Mouse (Mus musculus) embryonic facial prominence, embryonic 11.5 days (tissue): ENCODE measurements at regions not wholly inside any gene's neighbourhood (a gene's known extent, or its start where the extent isn't known, plus 50 kb on each side); places are given as distances from the start of the nearest gene placed in this dataset.

Source experiments
- ATAC-seq: fragments of 200-750 bp; cut with Nextera tagmentation; replicated peaks from 2 replicates; pipeline ENCODE4 v1.8.0; 2017; ENCODE audit warnings: low read depth; ENCODE audit not compliant: insufficient number of reproducible peaks, low FRiP score, low TSS enrichment
- DNase-seq: peaks from one replicate; pipeline ENCODE4 v3.0.0-alpha.2; 2015; ENCODE audit warnings: low spot score
- H3K27ac ChIP-seq: fragments of 300-500 bp; sonication (generic); replicated peaks from 2 replicates; pipeline ENCODE4 v1.5.1; 2014; ENCODE audit warnings: mild to moderate bottlenecking, low read depth, low read length, control low read depth
- H3K27me3 ChIP-seq: fragments of 300-500 bp; sonication (generic); 2 replicates; pipeline ENCODE4 v1.6.1; 2014; ENCODE audit warnings: mild to moderate bottlenecking, low read length, moderate library complexity, mixed read lengths; ENCODE audit not compliant: control insufficient read depth, insufficient read depth
- H3K36me3 ChIP-seq: fragments of 300-500 bp; sonication (generic); replicated peaks from 2 replicates; pipeline ENCODE4 v1.6.1; 2014; ENCODE audit warnings: low read depth, mild to moderate bottlenecking, low read length, moderate library complexity, mixed read lengths; ENCODE audit not compliant: control insufficient read depth, insufficient read depth
- H3K4me1 ChIP-seq: fragments of 300-500 bp; sonication (generic); 2 replicates; pipeline ENCODE4 v1.6.1; 2014; ENCODE audit warnings: low read length, mixed read lengths; ENCODE audit not compliant: control insufficient read depth, insufficient read depth
- H3K4me2 ChIP-seq: fragments of 300-500 bp; sonication (generic); 2 replicates; pipeline ENCODE4 v1.6.1; 2014; ENCODE audit warnings: low read depth, mild to moderate bottlenecking, control low read depth, low read length, moderate library complexity
- H3K4me3 ChIP-seq: fragments of 300-500 bp; sonication (generic); 2 replicates; pipeline ENCODE4 v1.5.1; 2014; ENCODE audit warnings: low read depth, low read length, control low read depth
- H3K9ac ChIP-seq: fragments of 300-500 bp; sonication (generic); replicated peaks from 2 replicates; pipeline ENCODE4 v1.6.1; 2014; ENCODE audit warnings: mild to moderate bottlenecking, control low read depth, low read length
- H3K9me3 ChIP-seq: fragments of 300-500 bp; sonication (generic); replicated peaks from 2 replicates; pipeline ENCODE4 v1.6.1; 2016; ENCODE audit warnings: mild to moderate bottlenecking, low read length, inconsistent platforms, mixed read lengths; ENCODE audit not compliant: control insufficient read depth
- WGBS: fragments of 180-500 bp; shearing (Covaris S2); extraction: QIAGEN DNeasy Blood & Tissue Kit; methylation state at CpG from one replicate; pipeline ENCODE4 v1.1.7; 2014; 5-methylcytosine and 5-hydroxymethylcytosine counted together

GRCm38 (mm10) chr6:94984411-94984895, 132.6 kb upstream of the Kbtbd8 start:
- 66% methylated on average over 3 of the region's 3 CpGs for WGBS
- no peak for DNase-seq

GRCm38 (mm10) chr6:94968683-94969082, 148.4 kb upstream of the Kbtbd8 start:
- H3K9me3 ChIP-seq = no peaks in the 10 kb centered on the region
- 38% methylated on average over 5 of the region's 5 CpGs for WGBS
- H3K36me3 ChIP-seq = no peaks in the 10 kb centered on the region
- no peak overlapping the region for H3K4me3 ChIP-seq
- no peak for ATAC-seq
- H3K4me1 ChIP-seq = no peaks in the 10 kb centered on the region
- no peak overlapping the region for H3K9ac ChIP-seq
- H3K27me3 ChIP-seq = no peaks in the 10 kb centered on the region
- no peak overlapping the region for H3K27ac ChIP-seq
- DNase-seq = no peak
- no peak overlapping the region for H3K4me2 ChIP-seq

More at GRCm38 (mm10) chr6:94984411-94984895, 132.6 kb upstream of the Kbtbd8 start:
- no peak for ATAC-seq
- H3K9me3 ChIP-seq = no peaks in the 10 kb centered on the region
- no peak overlapping the region for H3K9ac ChIP-seq
- no peak overlapping the region for H3K4me3 ChIP-seq
- H3K27ac ChIP-seq = no peak overlapping the region
- H3K27me3 ChIP-seq = no peaks in the 10 kb centered on the region
- H3K4me1 ChIP-seq = no peaks in the 10 kb centered on the region
- H3K36me3 ChIP-seq = no peaks in the 10 kb centered on the region
- no peak overlapping the region for H3K4me2 ChIP-seq

- Histone ChIP-seq H3K36me3 (no peaks in the 10 kb centered on the region), H3K27me3 (no peaks in the 10 kb centered on the region), H3K9me3 (no peaks in the 10 kb centered on the region), H3K4me1 (no peaks in the 10 kb centered on the region; the same call in 1 of the 2 replicates), H3K4me3 (no peak overlapping the region), H3K9ac (no peak overlapping the region), H3K4me2 (no peak overlapping the region), H3K27ac (no peak overlapping the region)
- no peak for ATAC-seq
- peak; percentile 85 for DNase-seq
- 14% methylated on average over 3 of the region's 3 CpGs for WGBS
These were observed 150.1 kb upstream of the Kbtbd8 start for GRCm38 (mm10) chr6:94966962-94967361.

DNA sequence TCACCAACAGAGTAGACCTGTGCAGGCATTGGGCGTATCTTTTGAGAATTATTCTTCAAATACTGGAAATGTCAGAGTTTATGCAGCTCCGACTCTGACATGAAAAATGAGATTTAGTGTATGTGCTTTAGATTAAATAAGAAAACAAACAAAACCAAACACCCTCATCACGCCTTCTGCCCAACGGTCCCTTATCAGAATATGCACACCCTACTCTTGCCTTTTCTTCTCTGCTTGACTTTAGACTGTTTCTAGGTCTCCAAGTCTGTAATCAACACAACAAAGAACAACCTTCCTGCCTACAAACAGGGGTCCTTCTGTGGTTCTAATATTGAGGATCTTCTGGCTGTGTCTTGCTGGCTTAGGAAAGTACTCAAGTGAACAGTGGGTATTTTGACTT, 153.8 kb upstream of the Kbtbd8 start:
- Histone ChIP-seq H3K4me2 (no peak overlapping the region), H3K27me3 (no peaks in the 10 kb centered on the region), H3K36me3 (no peaks in the 10 kb centered on the region), H3K9me3 (no peaks in the 10 kb centered on the region), H3K27ac (no peak overlapping the region), H3K9ac (no peak overlapping the region), H3K4me1 (no peaks in the 10 kb centered on the region; the same call in 1 of the 2 replicates), H3K4me3 (no peak overlapping the region)
- DNase-seq = no peak
- 68% methylated on average over 4 of the region's 4 CpGs for WGBS
- ATAC-seq = no peak

DNA sequence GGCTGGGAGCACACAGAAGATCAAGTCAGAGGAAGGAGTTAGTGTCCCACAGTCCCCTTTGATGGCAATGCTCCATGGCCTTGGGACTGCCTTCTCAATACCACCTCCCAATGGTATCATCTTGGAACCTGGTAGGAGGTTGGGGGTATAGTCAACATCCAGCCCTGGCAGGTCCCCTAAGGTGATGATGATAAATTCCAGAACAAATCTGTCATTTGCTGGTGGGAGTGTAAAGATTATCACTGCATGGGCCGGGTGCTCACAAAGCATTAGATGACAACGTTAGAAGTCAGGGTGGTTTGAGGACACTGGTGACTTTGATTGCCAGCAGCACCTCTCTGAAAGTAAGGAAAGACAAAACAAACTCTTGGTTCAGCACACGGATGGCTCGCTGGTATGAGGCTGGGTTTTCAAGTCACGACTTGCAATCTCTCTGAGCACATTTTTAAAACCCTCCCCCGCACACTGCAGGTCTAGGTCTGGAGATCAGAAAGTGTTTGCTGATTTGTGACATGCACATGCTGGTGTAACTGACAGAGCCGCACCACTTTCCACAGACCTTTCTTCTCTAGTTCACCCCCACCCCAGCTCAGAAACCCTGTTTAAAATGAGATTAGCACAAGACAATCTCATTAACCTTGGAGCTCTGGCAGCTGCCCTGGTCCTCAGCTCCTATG, 154.5 kb upstream of the Kbtbd8 start:
- Histone ChIP-seq H3K4me2 (no peak overlapping the region), H3K4me1 (no peaks in the 10 kb centered on the region; the same call in 1 of the 2 replicates), H3K27me3 (no peaks in the 10 kb centered on the region), H3K36me3 (no peaks in the 10 kb centered on the region), H3K4me3 (no peak overlapping the region), H3K9me3 (no peaks in the 10 kb centered on the region), H3K9ac (no peak overlapping the region), H3K27ac (no peak overlapping the region)
- DNase-seq (no peak), ATAC-seq (no peak)
- WGBS = 60% methylated on average over 7 of the region's 7 CpGs

DNA sequence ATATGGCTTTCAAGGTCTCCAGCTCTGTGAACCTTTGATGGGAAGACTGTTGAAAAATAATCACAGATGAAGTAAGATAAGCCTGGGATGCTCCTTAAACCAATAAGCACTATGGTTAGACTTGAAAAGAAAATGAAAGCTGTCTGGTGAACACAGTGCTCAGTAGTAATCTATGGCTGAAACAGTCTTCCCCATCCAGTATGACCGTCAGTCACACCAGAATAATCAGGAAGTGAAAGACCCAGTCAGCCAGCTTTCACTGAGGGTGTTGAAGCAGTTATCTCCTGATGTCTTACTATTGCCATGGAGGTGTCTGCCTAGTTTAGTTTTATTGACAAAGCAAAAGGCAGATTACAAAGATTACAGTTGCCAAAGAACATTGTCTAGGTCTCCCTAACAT, 155.2 kb upstream of the Kbtbd8 start:
- H3K27ac ChIP-seq = no peak overlapping the region
- ATAC-seq (no peak), DNase-seq (no peak)
- H3K4me2 ChIP-seq = no peak overlapping the region
- no peaks in the 10 kb centered on the region for H3K9me3 ChIP-seq
- H3K4me3 ChIP-seq = no peak overlapping the region
- H3K9ac ChIP-seq = no peak overlapping the region
- no peaks in the 10 kb centered on the region for H3K27me3 ChIP-seq
- 85% methylated on average over 1 of the region's 1 CpGs for WGBS
- no peaks in the 10 kb centered on the region for H3K36me3 ChIP-seq
- H3K4me1 ChIP-seq = no peaks in the 10 kb centered on the region; the same call in 1 of the 2 replicates

GRCm38 (mm10) chr6:94957990-94958389, 159.1 kb upstream of the Kbtbd8 start:
- Histone ChIP-seq H3K9ac (no peak overlapping the region), H3K4me3 (no peak overlapping the region), H3K4me1 (no peaks in the 10 kb centered on the region; the same call in 1 of the 2 replicates), H3K27me3 (no peaks in the 10 kb centered on the region), H3K9me3 (no peaks in the 10 kb centered on the region; the same call in 1 of the 2 replicates), H3K27ac (no peak overlapping the region), H3K4me2 (no peak overlapping the region), H3K36me3 (no peaks in the 10 kb centered on the region)
- DNase-seq (no peak), ATAC-seq (no peak)
- 82% methylated on average over 6 of the region's 6 CpGs for whole genome bisulfite sequencing

DNA sequence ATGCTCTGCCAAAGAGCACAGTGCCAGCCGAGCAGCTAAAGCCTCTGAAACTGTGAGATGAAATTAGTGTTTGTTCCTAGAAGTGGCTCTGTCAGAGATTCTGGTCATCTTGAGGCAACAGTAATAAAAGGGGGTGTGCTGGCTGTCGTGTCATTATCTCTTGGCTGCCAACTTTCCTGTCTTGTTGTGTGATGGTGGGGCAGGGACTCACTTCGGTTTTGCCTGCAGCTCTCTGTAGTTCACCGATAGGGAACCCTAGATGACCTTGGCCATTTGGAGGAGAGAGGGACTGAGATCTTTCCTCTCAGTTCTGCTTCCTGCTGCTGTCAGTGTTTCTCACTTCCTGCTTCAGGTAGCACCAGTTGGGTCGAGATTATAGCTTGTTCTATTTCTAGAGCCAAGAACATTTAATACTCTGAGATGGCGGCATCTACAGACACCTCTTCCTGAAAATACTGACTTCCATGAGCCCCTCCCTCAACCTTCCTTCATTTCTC, 159.8 kb upstream of the Kbtbd8 start:
- H3K9ac ChIP-seq = no peak overlapping the region

More for the DNA sequence above, 159.8 kb upstream of the Kbtbd8 start:
- 84% methylated on average over 6 of the region's 6 CpGs for WGBS
- Histone ChIP-seq H3K27ac (no peak overlapping the region), H3K9me3 (no peaks in the 10 kb centered on the region; the same call in 1 of the 2 replicates), H3K4me1 (no peaks in the 10 kb centered on the region), H3K36me3 (no peaks in the 10 kb centered on the region), H3K27me3 (no peaks in the 10 kb centered on the region), H3K4me3 (no peak overlapping the region), H3K4me2 (no peak overlapping the region)
- no peak for ATAC-seq
- DNase-seq = no peak
